Mouse (Mus musculus) liver, adult 2 months (tissue): ENCODE data around the gene Gnb1l. TPM values are rescaled to one million over a fixed set of nuclear protein-coding genes. Genes with fewer than 3 reads are reported as not detected.

Experiments
- DNase-seq: peaks from one replicate; pipeline ENCODE4 v3.0.0-alpha.2; 2011; ENCODE audit warnings: low read depth, low spot score; ENCODE audit errors: extremely low read depth
- H3K27ac ChIP-seq: fragments of 200-500 bp; replicated peaks from 2 replicates; pipeline ENCODE4 v1.5.1; 2012; ENCODE audit warnings: low read depth, mild to moderate bottlenecking, control low read depth, inconsistent platforms, low read length; ENCODE audit not compliant: insufficient read depth
- H3K27me3 ChIP-seq: fragments of 200-500 bp; 2 replicates; pipeline ENCODE4 v1.6.1; 2012; ENCODE audit warnings: mild to moderate bottlenecking, moderate library complexity, low read length, inconsistent platforms; ENCODE audit not compliant: control insufficient read depth, insufficient read depth
- H3K36me3 ChIP-seq: fragments of 200-500 bp; 2 replicates; pipeline ENCODE4 v1.6.1; 2012; ENCODE audit warnings: low read length, inconsistent platforms; ENCODE audit not compliant: control insufficient read depth, insufficient read depth
- H3K4me1 ChIP-seq: fragments of 200-500 bp; 2 replicates; pipeline ENCODE4 v1.6.1; 2011; ENCODE audit warnings: low read length; ENCODE audit not compliant: control insufficient read depth, insufficient read depth
- H3K4me3 ChIP-seq: fragments of 200-500 bp; 2 replicates; pipeline ENCODE4 v1.5.1; 2011; ENCODE audit warnings: low read depth, mild to moderate bottlenecking, control low read depth, low read length, moderate library complexity; ENCODE audit not compliant: insufficient read depth
- H3K79me2 ChIP-seq: fragments of 200-500 bp; 2 replicates; pipeline ENCODE4 v1.6.1; 2012; ENCODE audit warnings: inconsistent platforms, mild to moderate bottlenecking, low read length, moderate library complexity; ENCODE audit not compliant: control insufficient read depth, insufficient read depth
- H3K9ac ChIP-seq: fragments of 200-500 bp; 2 replicates; pipeline ENCODE4 v1.6.1; 2012; ENCODE audit warnings: low read depth, mild to moderate bottlenecking, control low read depth, inconsistent platforms, low read length
- CTCF ChIP-seq: fragments of 200-500 bp; IDR thresholded peaks from 2 replicates; pipeline ENCODE4 v1.5.1; 2011; ENCODE audit warnings: low read depth, low read length, control low read depth
- POLR2A ChIP-seq: fragments of 200-500 bp; IDR thresholded peaks from 2 replicates; pipeline ENCODE4 v1.6.1; 2011; ENCODE audit warnings: low read length, control low read depth; ENCODE audit not compliant: insufficient read depth; ENCODE audit errors: extremely low read depth
- WGBS: fragments of 180-500 bp; shearing (Covaris S2); methylation state at CpG from one replicate; pipeline ENCODE4 v1.1.7; 2018; 5-methylcytosine and 5-hydroxymethylcytosine counted together
- polyA plus RNA-seq: library from polyadenylated mRNA; depleted of rRNA; stranded (reverse); fragments of >200 nt; gene quantifications from 2 replicates; pipeline ENCODE4 v1.2.3, GENCODE M21; 2012
- total RNA-seq: library from RNA; depleted of rRNA; stranded (reverse); fragments of >200 nt; gene quantifications from 2 replicates; pipeline ENCODE4 v1.2.3, GENCODE M21; 2014

Gene Gnb1l
- total and polyA plus RNA-seq, 2 experiments, result 1.4 to 4.8 TPM

GRCm38 (mm10) chr16:18555235-18555935 lies 56.9 kb downstream of the Gnb1l start:
- TF ChIP-seq CTCF (no peak), POLR2A (no peak)
- no peak for DNase-seq
- 83% methylated on average over 17 of the region's 17 CpGs for WGBS

GRCm38 (mm10) chr16:18556461-18556860 lies 57.9 kb downstream of the Gnb1l start:
- H3K4me1 ChIP-seq, result no peaks in the 10 kb centered on the region
- H3K79me2 ChIP-seq, result no peaks in the 10 kb centered on the region
- TF ChIP-seq POLR2A, result no peak
- no peak for TF ChIP-seq CTCF
- H3K27ac ChIP-seq, result no peak overlapping the region
- H3K36me3 ChIP-seq, result no peaks in the 10 kb centered on the region
- no peak overlapping the region for H3K4me3 ChIP-seq
- no peaks in the 10 kb centered on the region for H3K27me3 ChIP-seq
- WGBS, result 64% methylated on average over 3 of the region's 3 CpGs
- no peak overlapping the region for H3K9ac ChIP-seq
- DNase-seq, result no peak

More at GRCm38 (mm10) chr16:18555235-18555935, 56.9 kb downstream of the Gnb1l start:
- H3K27ac ChIP-seq, result no peak overlapping the region
- H3K4me1 ChIP-seq, result no peaks in the 10 kb centered on the region
- H3K79me2 ChIP-seq, result no peaks in the 10 kb centered on the region
- no peak overlapping the region for H3K4me3 ChIP-seq
- H3K27me3 ChIP-seq, result no peaks in the 10 kb centered on the region
- H3K9ac ChIP-seq, result no peak overlapping the region
- H3K36me3 ChIP-seq, result no peaks in the 10 kb centered on the region

- TF ChIP-seq POLR2A (no peak), CTCF (no peak)
- no peak for DNase-seq
- no peak overlapping the region for H3K9ac ChIP-seq
- H3K36me3 ChIP-seq, result no peaks in the 10 kb centered on the region
- H3K27me3 ChIP-seq, result no peaks in the 10 kb centered on the region
- 62% methylated on average over 2 of the region's 2 CpGs for WGBS
- H3K4me1 ChIP-seq, result no peaks in the 10 kb centered on the region
- no peak overlapping the region for H3K27ac ChIP-seq
- H3K79me2 ChIP-seq, result no peaks in the 10 kb centered on the region
- H3K4me3 ChIP-seq, result no peak overlapping the region
Measured at GRCm38 (mm10) chr16:18564472-18564871, 66.0 kb downstream of the Gnb1l start.

- no peaks in the 10 kb centered on the region for H3K36me3 ChIP-seq
- H3K79me2 ChIP-seq, result no peaks in the 10 kb centered on the region
- no peak overlapping the region for H3K9ac ChIP-seq
- H3K27ac ChIP-seq, result no peak overlapping the region
- H3K27me3 ChIP-seq, result no peaks in the 10 kb centered on the region
- no peak overlapping the region for H3K4me3 ChIP-seq
- no peaks in the 10 kb centered on the region for H3K4me1 ChIP-seq
- no peak for DNase-seq
- 82% methylated on average over 7 of the region's 7 CpGs for whole genome bisulfite sequencing
- TF ChIP-seq CTCF, result no peak
- TF ChIP-seq POLR2A, result no peak
Measured at GRCm38 (mm10) chr16:18568599-18568998, 70.1 kb downstream of the Gnb1l start.

GRCm38 (mm10) chr16:18574196-18574595 lies 75.7 kb downstream of the Gnb1l start:
- no peaks in the 10 kb centered on the region for H3K4me1 ChIP-seq
- WGBS, result 37% methylated on average over 8 of the region's 8 CpGs
- H3K4me3 ChIP-seq, result no peak overlapping the region
- no peaks in the 10 kb centered on the region for H3K36me3 ChIP-seq
- DNase-seq, result peak; percentile 81
- H3K27me3 ChIP-seq, result no peaks in the 10 kb centered on the region
- TF ChIP-seq CTCF, result no peak
- no peak for TF ChIP-seq POLR2A
- H3K9ac ChIP-seq, result no peak overlapping the region
- H3K27ac ChIP-seq, result no peak overlapping the region
- no peaks in the 10 kb centered on the region for H3K79me2 ChIP-seq

GRCm38 (mm10) chr16:18577071-18577470 lies 78.6 kb downstream of the Gnb1l start:
- TF ChIP-seq CTCF, result no peak
- no peak for TF ChIP-seq POLR2A
- no peak overlapping the region for H3K4me3 ChIP-seq
- WGBS, result 61% methylated on average over 3 of the region's 3 CpGs
- H3K9ac ChIP-seq, result no peak overlapping the region
- H3K36me3 ChIP-seq, result no peaks in the 10 kb centered on the region
- no peak for DNase-seq
- H3K27me3 ChIP-seq, result peaks cover 12% of the 10 kb centered on the region
- no peaks in the 10 kb centered on the region for H3K79me2 ChIP-seq
- H3K4me1 ChIP-seq, result no peaks in the 10 kb centered on the region
- H3K27ac ChIP-seq, result no peak overlapping the region
